8 mouse cellular contexts compared by ENCODE assay signal in the genomic region with DNA sequence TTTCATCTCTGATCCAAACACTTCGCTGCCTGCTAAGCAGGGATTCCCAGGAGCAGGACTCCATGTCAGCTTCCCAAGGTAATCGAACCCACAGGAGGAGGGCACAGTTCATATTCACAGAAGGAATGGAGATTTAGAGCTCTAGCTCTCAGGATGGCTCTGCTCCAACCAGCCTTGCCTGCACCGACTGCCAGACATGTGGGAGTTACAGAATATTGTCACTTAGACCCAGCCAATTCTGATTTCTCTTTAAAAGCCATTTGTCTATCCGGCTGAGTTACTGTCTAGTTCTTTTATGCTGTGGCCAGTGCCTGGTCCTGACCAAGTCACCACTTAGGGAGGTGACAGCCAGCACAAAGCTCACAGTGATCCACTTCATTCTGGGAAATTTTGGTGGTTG. TPM values are rescaled to one million over a fixed set of nuclear protein-coding genes. Genes with fewer than 3 reads are reported as not detected.
DNase-seq lines count a peak whose midpoint lies in the region; ATAC-seq lines count a peak whose summit lies in the region.

No protein-coding gene starts in this region.

- H3K4me1 ChIP-seq in forebrain, embryonic 16.5 days (replicated peaks; ENCODE audit: control insufficient read depth, insufficient read depth, low read length), result peaks cover 19% of the 10 kb centered on the region
- H3K4me1 ChIP-seq in midbrain, embryonic 12.5 days, result peaks cover 12% of the 10 kb centered on the region

- H3K36me3 ChIP-seq in forebrain, embryonic 16.5 days (ENCODE audit: control insufficient read depth, insufficient read depth), result no peaks in the 10 kb centered on the region
- no peaks in the 10 kb centered on the region for H3K36me3 ChIP-seq in midbrain, embryonic 12.5 days

- H3K4me2 ChIP-seq in forebrain, embryonic 16.5 days (ENCODE audit: low read length), result peak overlapping the region; percentile 92
- H3K4me2 ChIP-seq in midbrain, embryonic 12.5 days (replicated peaks), result peak overlapping the region; percentile 95

- no peaks in the 10 kb centered on the region for H3K9me3 ChIP-seq in forebrain, embryonic 16.5 days (ENCODE audit: control insufficient read depth, low read length)
- H3K9me3 ChIP-seq in midbrain, embryonic 12.5 days, result no peaks in the 10 kb centered on the region

- H3K9ac ChIP-seq in forebrain, embryonic 16.5 days (replicated peaks; ENCODE audit: low read depth, low read length), result 0 out of 2 replicates have a peak overlapping the region, but pooled peaks have one; percentile 22
- peak overlapping the region; percentile 41; the same call in 1 of the 2 replicates for H3K9ac ChIP-seq in midbrain, embryonic 12.5 days (replicated peaks)

- no peak overlapping the region for H3K27ac ChIP-seq in forebrain, embryonic 16.5 days (ENCODE audit: low read length)
- H3K27ac ChIP-seq in midbrain, embryonic 12.5 days (replicated peaks), result no peak overlapping the region

- no peak for ATAC-seq in forebrain, embryonic 16.5 days
- ATAC-seq in midbrain, embryonic 12.5 days (ENCODE audit: low FRiP score, low read depth), result no peak
- ATAC-seq in megakaryocyte-erythroid progenitor cell, adult 5-6 weeks (replicated peaks; ENCODE audit: low FRiP score, low TSS enrichment, poor library complexity, severe bottlenecking), result no peak

- 30% methylated on average over 4 of the region's 4 CpGs for WGBS in forebrain, embryonic 16.5 days
- 56% methylated on average over 4 of the region's 4 CpGs for WGBS in midbrain, embryonic 12.5 days

- peak; percentile 22 for DNase-seq in adrenal gland, postnatal 10 days
- no peak for DNase-seq in adrenal gland, adult 18-20 months (ENCODE audit: low spot score in 2 of 2)
- peak; percentile 13 for DNase-seq in A20 (ENCODE audit: low read depth, low spot score)
- DNase-seq in layer of hippocampus, adult 18-20 months (ENCODE audit: low spot score in 2 of 2), result peak; percentile 53 to 73
- DNase-seq in adrenal gland, postnatal 4 days (ENCODE audit: low spot score in 2 of 2), result no peak

- peak overlapping the region; percentile 20 for H3K4me3 ChIP-seq in forebrain, embryonic 16.5 days (replicated peaks; ENCODE audit: low read length)
- peak overlapping the region; percentile 75; the same call in 1 of the 2 replicates for H3K4me3 ChIP-seq in midbrain, embryonic 12.5 days

- no peaks in the 10 kb centered on the region for H3K27me3 ChIP-seq in forebrain, embryonic 16.5 days (replicated peaks; ENCODE audit: control insufficient read depth, insufficient read depth, low read length)
- peaks cover 3% of the 10 kb centered on the region for H3K27me3 ChIP-seq in midbrain, embryonic 12.5 days

RNA-seq across cellular contexts. Expression of gene Abcb10, which starts 1.2 kb away (rescaled TPM):
- 10 to 100 TPM; 18.9 to 25.4 TPM for total RNA-seq in adrenal gland, postnatal 10 days (2021)
- 10 to 100 TPM; 12.8 to 16.8 TPM for total RNA-seq in adrenal gland, adult 18-20 months (2021)
- polyA plus RNA-seq in forebrain, embryonic 16.5 days (2015; fragmentation: Nextera tagmentation; extraction: Ambion mirVana), result 10.1 and 10.8 TPM in 2 replicates
- total RNA-seq in layer of hippocampus, adult 18-20 months (2021), result 10 to 100 TPM; 15.3 to 17.3 TPM
- polyA plus RNA-seq in midbrain, embryonic 12.5 days (2016; fragmentation: Nextera tagmentation; extraction: Ambion mirVana), result 18.1 and 21.5 TPM in 2 replicates
- total RNA-seq in adrenal gland, postnatal 4 days (2021), result 10 to 100 TPM; 19.4 to 24.5 TPM
- 45.7 and 47.9 TPM in 2 replicates for total RNA-seq in megakaryocyte-erythroid progenitor cell, adult 5-6 weeks (2014; fragmentation: Nextera tagmentation)
- 23.8 and 39.0 TPM in 2 replicates for total RNA-seq in megakaryocyte-erythroid progenitor cell, adult 5-6 weeks (2017)

RNA-seq across cellular contexts. Expression of gene Nup133, which starts 32.6 kb away (rescaled TPM):
- total RNA-seq in adrenal gland, postnatal 10 days (2021), result 10 to 100 TPM; 19.7 to 24.6 TPM
- total RNA-seq in adrenal gland, adult 18-20 months (2021), result 10 to 100 TPM; 13.9 to 17.1 TPM
- polyA plus RNA-seq in forebrain, embryonic 16.5 days (2015; fragmentation: Nextera tagmentation; extraction: Ambion mirVana), result 31.5 and 31.8 TPM in 2 replicates
- 10 to 100 TPM; 21.9 to 23.8 TPM for total RNA-seq in layer of hippocampus, adult 18-20 months (2021)
- polyA plus RNA-seq in midbrain, embryonic 12.5 days (2016; fragmentation: Nextera tagmentation; extraction: Ambion mirVana), result 51.8 and 52.7 TPM in 2 replicates
- 10 to 100 TPM; 32.2 to 33.4 TPM for total RNA-seq in adrenal gland, postnatal 4 days (2021)
- total RNA-seq in megakaryocyte-erythroid progenitor cell, adult 5-6 weeks (2014; fragmentation: Nextera tagmentation), result 37.6 and 47.2 TPM in 2 replicates
- total RNA-seq in megakaryocyte-erythroid progenitor cell, adult 5-6 weeks (2017), result 35.7 and 36.3 TPM in 2 replicates

RNA-seq across cellular contexts. Expression of gene Taf5l, which starts 39.5 kb away (rescaled TPM):
- 10 to 100 TPM; 26.5 to 26.8 TPM for total RNA-seq in adrenal gland, postnatal 10 days (2021)
- total RNA-seq in adrenal gland, adult 18-20 months (2021), result 10 to 100 TPM; 22.3 to 22.7 TPM
- 27.1 and 30.0 TPM in 2 replicates for polyA plus RNA-seq in forebrain, embryonic 16.5 days (2015; fragmentation: Nextera tagmentation; extraction: Ambion mirVana)
- 10 to 100 TPM; 20.4 to 21.9 TPM for total RNA-seq in layer of hippocampus, adult 18-20 months (2021)
- polyA plus RNA-seq in midbrain, embryonic 12.5 days (2016; fragmentation: Nextera tagmentation; extraction: Ambion mirVana), result 36.0 and 36.3 TPM in 2 replicates
- 10 to 100 TPM; 33.7 to 34.4 TPM for total RNA-seq in adrenal gland, postnatal 4 days (2021)
- total RNA-seq in megakaryocyte-erythroid progenitor cell, adult 5-6 weeks (2014; fragmentation: Nextera tagmentation), result 58.2 and 60.6 TPM in 2 replicates
- total RNA-seq in megakaryocyte-erythroid progenitor cell, adult 5-6 weeks (2017), result 34.3 and 52.8 TPM in 2 replicates

RNA-seq across cellular contexts. Expression of gene Urb2, which starts 39.6 kb away (rescaled TPM):
- 10 to 100 TPM; 10.5 to 12.3 TPM for total RNA-seq in adrenal gland, postnatal 10 days (2021)
- total RNA-seq in adrenal gland, adult 18-20 months (2021), result 10 to 100 TPM; 12.3 to 14.7 TPM
- 4.3 and 4.6 TPM in 2 replicates for polyA plus RNA-seq in forebrain, embryonic 16.5 days (2015; fragmentation: Nextera tagmentation; extraction: Ambion mirVana)
- total RNA-seq in layer of hippocampus, adult 18-20 months (2021), result 10 to 100 TPM; 12.0 to 12.3 TPM
- 6.1 and 7.0 TPM in 2 replicates for polyA plus RNA-seq in midbrain, embryonic 12.5 days (2016; fragmentation: Nextera tagmentation; extraction: Ambion mirVana)
- total RNA-seq in adrenal gland, postnatal 4 days (2021), result 10 to 100 TPM; 14.1 to 14.3 TPM
- 25.4 and 36.2 TPM in 2 replicates for total RNA-seq in megakaryocyte-erythroid progenitor cell, adult 5-6 weeks (2014; fragmentation: Nextera tagmentation)
- total RNA-seq in megakaryocyte-erythroid progenitor cell, adult 5-6 weeks (2017), result 28.0 and 28.1 TPM in 2 replicates

Comparison
In these comparisons a context has a peak if more than half of its experiments do, and no peak if none do; other contexts are left out.
1. DNase-seq: peak in adrenal gland, postnatal 10 days (single experiment), A20 (single experiment) and layer of hippocampus, adult 18-20 months (2 of 2); none in adrenal gland, adult 18-20 months (0 of 2) and adrenal gland, postnatal 4 days (0 of 2).